ENCODE assay signal across 8 mouse cellular contexts in genomic region chr2:130628424-130628823, GRCm38 (mm10). TPM values are rescaled to one million over a fixed set of nuclear protein-coding genes. Genes with fewer than 3 reads are reported as not detected.
DNase-seq lines count a peak whose midpoint lies in the region; ATAC-seq and TF ChIP-seq lines count a peak whose summit lies in the region.

No protein-coding gene starts in this region.

- DNase-seq in cerebellum, adult 11-12 months, result peak; percentile 33
- DNase-seq in cerebellum, adult 11 months, result no peak
- DNase-seq in retina, embryonic 14.5 days (ENCODE audit: low spot score), result peak; percentile 37
- DNase-seq in retina, postnatal 1 day, result no peak
- no peak for DNase-seq in thymus, adult 2 months

- no peak overlapping the region for H3K9ac ChIP-seq in hindbrain, embryonic 15.5 days
- H3K9ac ChIP-seq in midbrain, embryonic 16.5 days (ENCODE audit: low read depth, low read length), result no peak overlapping the region

- TF ChIP-seq CTCF in thymus, adult 2 months (IDR thresholded peaks at IDR 0.05; ENCODE audit: borderline replicate concordance, control insufficient read depth, extremely low read depth, insufficient read depth, low read length, poor library complexity), result no peak

- peaks cover 7% of the 10 kb centered on the region; the same call in 1 of the 2 replicates for H3K36me3 ChIP-seq in hindbrain, embryonic 15.5 days
- peaks cover 5% of the 10 kb centered on the region; the same call in 1 of the 2 replicates for H3K36me3 ChIP-seq in midbrain, embryonic 16.5 days (ENCODE audit: control insufficient read depth, insufficient read depth, low read length)
- H3K36me3 ChIP-seq in thymus, adult 2 months (ENCODE audit: control insufficient read depth, insufficient read depth, low read length), result no peaks in the 10 kb centered on the region; the same call in 1 of the 2 replicates

- TF ChIP-seq POLR2A in thymus, adult 2 months (IDR thresholded peaks at IDR 0.05; ENCODE audit: control insufficient read depth, extremely low read depth, insufficient read depth, low read length, poor library complexity), result no peak

- H3K4me3 ChIP-seq in hindbrain, embryonic 15.5 days, result peak overlapping the region; percentile 89; the same call in 1 of the 2 replicates
- H3K4me3 ChIP-seq in midbrain, embryonic 16.5 days (ENCODE audit: low read depth, low read length), result no peak overlapping the region
- H3K4me3 ChIP-seq in thymus, adult 2 months (ENCODE audit: control insufficient read depth, insufficient read depth, low read length), result no peak overlapping the region

- peak overlapping the region; percentile 88 for H3K4me2 ChIP-seq in hindbrain, embryonic 15.5 days
- peak overlapping the region; percentile 95; the same call in 1 of the 2 replicates for H3K4me2 ChIP-seq in midbrain, embryonic 16.5 days (ENCODE audit: low read length)

- 66% methylated on average over 3 of the region's 3 CpGs for WGBS in hindbrain, embryonic 15.5 days
- WGBS in midbrain, embryonic 16.5 days, result 64% methylated on average over 3 of the region's 3 CpGs
- 81% methylated on average over 3 of the region's 3 CpGs for WGBS in thymus, adult 2 months

- ATAC-seq in hindbrain, embryonic 15.5 days (ENCODE audit: low FRiP score, low read depth), result no peak
- ATAC-seq in midbrain, embryonic 16.5 days, result no peak
- no peak for ATAC-seq in inflammation-experienced regulatory T-cells, adult 6 months

- H3K27me3 ChIP-seq in hindbrain, embryonic 15.5 days, result 0 out of 2 replicates have a peak, but pooled peaks cover under 1% of the 10 kb centered on the region
- no peaks in the 10 kb centered on the region for H3K27me3 ChIP-seq in midbrain, embryonic 16.5 days (ENCODE audit: control insufficient read depth, insufficient read depth, low read depth, low read length)
- H3K27me3 ChIP-seq in thymus, adult 2 months (ENCODE audit: control insufficient read depth, insufficient read depth, low read length), result no peaks in the 10 kb centered on the region

- H3K27ac ChIP-seq in hindbrain, embryonic 15.5 days (replicated peaks), result no peak overlapping the region
- H3K27ac ChIP-seq in midbrain, embryonic 16.5 days (ENCODE audit: low read length), result no peak overlapping the region
- no peak overlapping the region for H3K27ac ChIP-seq in thymus, adult 2 months (ENCODE audit: control insufficient read depth, insufficient read depth, low read length)

- H3K9me3 ChIP-seq in hindbrain, embryonic 15.5 days, result no peaks in the 10 kb centered on the region
- no peaks in the 10 kb centered on the region for H3K9me3 ChIP-seq in midbrain, embryonic 16.5 days (replicated peaks; ENCODE audit: control insufficient read depth, low read length, poor library complexity, severe bottlenecking)

- peaks cover 17% of the 10 kb centered on the region for H3K4me1 ChIP-seq in hindbrain, embryonic 15.5 days (replicated peaks)
- peaks cover 12% of the 10 kb centered on the region for H3K4me1 ChIP-seq in midbrain, embryonic 16.5 days (ENCODE audit: control insufficient read depth, insufficient read depth, low read length)
- peaks cover 6% of the 10 kb centered on the region for H3K4me1 ChIP-seq in thymus, adult 2 months (replicated peaks; ENCODE audit: control insufficient read depth, insufficient read depth, low read length)

RNA-seq across cellular contexts. Expression of gene Fastkd5, which starts 1.4 kb away (rescaled TPM):
- 9.5 and 11.4 TPM in 2 replicates for polyA plus RNA-seq in hindbrain, embryonic 15.5 days (2015; fragmentation: Nextera tagmentation; extraction: Ambion mirVana)
- 10.2 and 11.4 TPM in 2 replicates for polyA plus RNA-seq in midbrain, embryonic 16.5 days (2015; fragmentation: Nextera tagmentation; extraction: Ambion mirVana)
- 10 to 100 TPM in 2 of 3 experiments, 1 to 10 TPM in 1; 8.5 to 11.7 (median 10.3) TPM for polyA plus RNA-seq in inflammation-experienced regulatory T-cells, adult 6 months (2017; shearing (Covaris generic))
- polyA plus RNA-seq in thymus, adult 2 months (2012; rRNA removed), result 3.7 and 4.3 TPM in 2 replicates

RNA-seq across cellular contexts. Expression of gene Ubox5, which starts 1.4 kb away (rescaled TPM):
- polyA plus RNA-seq in hindbrain, embryonic 15.5 days (2015; fragmentation: Nextera tagmentation; extraction: Ambion mirVana), result 9.0 and 10.0 TPM in 2 replicates
- polyA plus RNA-seq in midbrain, embryonic 16.5 days (2015; fragmentation: Nextera tagmentation; extraction: Ambion mirVana), result 8.4 and 8.9 TPM in 2 replicates
- polyA plus RNA-seq in inflammation-experienced regulatory T-cells, adult 6 months (2017; shearing (Covaris generic)), result 10 to 100 TPM in 2 of 3 experiments, 1 to 10 TPM in 1; 8.0 to 11.1 (median 10.6) TPM
- 10.7 and 11.8 TPM in 2 replicates for polyA plus RNA-seq in thymus, adult 2 months (2012; rRNA removed)

RNA-seq across cellular contexts. Expression of gene Lzts3, which starts 14.2 kb away (rescaled TPM):
- 17.9 and 19.8 TPM in 2 replicates for polyA plus RNA-seq in hindbrain, embryonic 15.5 days (2015; fragmentation: Nextera tagmentation; extraction: Ambion mirVana)
- 17.7 and 20.7 TPM in 2 replicates for polyA plus RNA-seq in midbrain, embryonic 16.5 days (2015; fragmentation: Nextera tagmentation; extraction: Ambion mirVana)
- polyA plus RNA-seq in inflammation-experienced regulatory T-cells, adult 6 months (2017; shearing (Covaris generic)), result under 1 TPM in 2 of 3 experiments, not detected in 1; 0.09 to 0.21 TPM
- 7.6 and 9.2 TPM in 2 replicates for polyA plus RNA-seq in thymus, adult 2 months (2012; rRNA removed)

RNA-seq across cellular contexts. Expression of gene Ddrgk1, which starts 36.0 kb away (rescaled TPM):
- polyA plus RNA-seq in hindbrain, embryonic 15.5 days (2015; fragmentation: Nextera tagmentation; extraction: Ambion mirVana), result 66.6 and 72.6 TPM in 2 replicates
- 71.0 and 77.1 TPM in 2 replicates for polyA plus RNA-seq in midbrain, embryonic 16.5 days (2015; fragmentation: Nextera tagmentation; extraction: Ambion mirVana)
- polyA plus RNA-seq in inflammation-experienced regulatory T-cells, adult 6 months (2017; shearing (Covaris generic)), result 100 to 1,000 TPM in 2 of 3 experiments, 10 to 100 TPM in 1; 95.3 to 135 (median 134) TPM
- polyA plus RNA-seq in thymus, adult 2 months (2012; rRNA removed), result 40.9 and 53.0 TPM in 2 replicates

RNA-seq across cellular contexts. Expression of gene Itpa, which starts 39.0 kb away (rescaled TPM):
- polyA plus RNA-seq in hindbrain, embryonic 15.5 days (2015; fragmentation: Nextera tagmentation; extraction: Ambion mirVana), result 123 and 125 TPM in 2 replicates
- polyA plus RNA-seq in midbrain, embryonic 16.5 days (2015; fragmentation: Nextera tagmentation; extraction: Ambion mirVana), result 136 and 137 TPM in 2 replicates
- 10 to 100 TPM; 37.0 to 51.3 (median 51.2) TPM for polyA plus RNA-seq in inflammation-experienced regulatory T-cells, adult 6 months (2017; shearing (Covaris generic))
- 42.9 and 43.3 TPM in 2 replicates for polyA plus RNA-seq in thymus, adult 2 months (2012; rRNA removed)

Comparison
In these comparisons a context has a peak if more than half of its experiments do, and no peak if none do; other contexts are left out.
1. DNase-seq: peak in cerebellum, adult 11-12 months (single experiment) and retina, embryonic 14.5 days (single experiment); none in cerebellum, adult 11 months (single experiment), retina, postnatal 1 day (single experiment) and thymus, adult 2 months (single experiment).